Mouse (Mus musculus) cerebellum, adult 2 months (tissue): ENCODE results near the gene Abca12.

Experiments used
- CTCF ChIP-seq: fragments of 200-500 bp; IDR thresholded peaks from 2 replicates; pipeline ENCODE4 v1.5.1; 2011; ENCODE audit warnings: low read depth, mild to moderate bottlenecking, control low read depth, low read length, moderate library complexity, borderline replicate concordance; ENCODE audit not compliant: insufficient read depth
- POLR2A ChIP-seq: fragments of 200-500 bp; IDR thresholded peaks from 2 replicates; pipeline ENCODE4 v1.6.1; 2011; ENCODE audit warnings: low read length, control low read depth, borderline replicate concordance; ENCODE audit not compliant: insufficient read depth

DNA sequence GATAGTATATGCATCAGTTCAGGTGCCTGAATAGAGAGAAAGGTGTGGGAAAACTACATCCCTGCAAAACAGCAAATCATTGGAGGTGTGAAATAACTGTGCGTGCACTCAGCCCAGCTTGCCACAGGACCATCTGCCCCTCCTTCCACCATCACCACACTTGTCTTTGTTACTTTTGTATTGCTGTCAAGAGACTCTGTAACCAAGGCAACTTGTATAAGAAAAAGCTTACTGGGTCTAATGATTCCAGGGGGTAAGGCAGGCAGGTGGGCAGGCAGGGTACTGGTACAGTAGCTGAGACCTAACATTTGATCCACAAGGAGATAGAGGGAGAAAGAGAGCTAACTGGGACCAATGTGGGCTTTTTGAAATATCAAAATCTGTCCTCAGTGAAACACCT, 220.8 kb downstream of the Abca12 start:
- TF ChIP-seq POLR2A (no peak), CTCF (no peak)
